Mouse (Mus musculus): ENCODE data around the gene Gm7579.
"Not testable (repeated sequence)": the region's sequence is repeated elsewhere in the genome, so short reads cannot be mapped to it uniquely, and the experiment has no call there.

Gm7579 gene

DNA sequence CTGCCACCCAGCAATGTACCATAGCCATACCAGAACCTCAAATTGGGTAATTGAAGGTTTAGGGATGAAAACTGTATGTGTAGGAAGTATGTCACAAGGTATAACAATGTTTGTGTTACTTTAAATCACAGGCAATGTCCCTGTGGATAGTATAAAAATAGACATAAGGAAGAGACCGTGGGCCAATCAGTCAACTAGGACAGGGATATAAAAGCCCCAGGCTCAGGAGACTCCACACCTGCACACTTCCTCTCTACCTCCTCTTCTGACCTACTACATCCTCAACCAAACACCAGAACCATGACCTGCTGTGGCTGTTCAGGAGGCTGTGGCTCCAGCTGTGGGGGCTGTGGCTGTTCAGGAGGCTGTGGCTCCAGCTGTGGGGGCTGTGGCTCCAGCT lies at the start of gene Gm7579:
Gene Gm7579 (plus strand): TSS at position 301 of the 400 bp plus-strand sequence.
- no peak for DNase-seq

GRCm38 (mm10) chr7:142165639-142166038 lies 46.0 kb upstream of the Gm7579 start, which contains the start of gene Gm4553:
Gene Gm4553, minus strand, starts transcription at chr7:142165739.
- not testable (repeated sequence) for DNase-seq

DNA sequence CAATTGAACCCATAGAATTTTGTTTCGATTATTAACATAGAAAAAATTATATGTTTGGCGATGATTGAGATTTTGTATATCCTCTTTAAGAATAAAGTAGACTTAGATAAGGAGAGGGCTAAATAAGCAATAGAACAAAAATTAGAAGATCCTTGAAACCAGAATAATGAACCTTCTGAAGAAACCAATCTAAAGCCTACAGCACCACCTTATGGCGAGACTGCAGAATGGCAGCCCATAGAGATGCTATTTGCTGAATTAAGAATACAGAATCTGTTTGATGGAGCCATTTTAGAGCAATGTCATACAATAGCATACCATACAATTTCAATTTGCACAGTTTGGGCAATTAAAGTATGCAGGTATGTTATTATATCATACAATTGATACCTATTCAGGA lies 41.8 kb upstream of the Gm7579 start:
- no peak for DNase-seq

- not testable (repeated sequence) for DNase-seq
These were observed 35.8 kb upstream of the Gm7579 start, which contains the start of gene Krtap5-2 for GRCm38 (mm10) chr7:142175905-142176304. Gene Krtap5-2, minus strand, starts transcription at chr7:142176005.

DNA sequence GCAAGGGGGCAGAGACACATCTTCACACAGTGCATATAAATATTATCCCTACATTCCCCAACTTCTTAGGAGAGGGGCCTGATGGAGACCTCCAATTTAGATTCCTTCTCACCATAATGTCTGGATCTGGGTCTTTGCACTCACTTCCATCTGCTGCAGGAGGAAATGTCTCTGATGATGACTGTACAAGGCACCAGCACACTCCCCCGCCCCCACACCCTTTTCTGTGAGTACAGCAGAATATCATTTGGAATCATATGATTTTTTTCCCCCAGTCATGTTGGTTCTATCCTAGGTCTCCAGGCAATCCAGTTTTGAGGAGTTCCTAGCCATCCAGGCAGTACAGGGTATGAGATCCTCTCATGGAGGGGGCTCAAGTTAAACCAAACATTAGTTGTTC lies 33.0 kb upstream of the Gm7579 start:
- DNase-seq = no peak

DNA sequence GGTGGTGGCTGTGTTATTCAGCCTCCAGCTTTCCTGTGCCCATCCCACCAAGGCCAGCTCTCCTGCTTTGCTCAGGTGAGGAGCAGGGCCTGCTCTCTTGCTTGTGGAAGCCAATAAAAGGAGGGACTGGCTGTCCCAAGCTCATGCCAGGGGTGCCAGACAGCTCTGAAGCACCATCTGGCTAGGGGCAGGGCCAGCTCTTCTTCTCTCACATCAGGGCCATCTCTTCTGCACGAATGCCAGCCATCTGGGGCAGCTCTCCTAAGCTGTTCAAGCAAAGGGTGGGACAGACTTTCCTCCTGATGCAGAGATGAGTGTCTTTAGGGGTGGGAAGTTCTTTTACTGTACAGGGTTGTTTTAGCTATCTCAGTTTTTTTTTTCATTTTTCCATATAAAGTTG lies 30.6 kb upstream of the Gm7579 start:
- DNase-seq = no peak

- DNase-seq = no peak
These were observed 23.5 kb upstream of the Gm7579 start for GRCm38 (mm10) chr7:142188156-142188555.

GRCm38 (mm10) chr7:142190289-142190688 lies 21.4 kb upstream of the Gm7579 start, which contains the start of gene Gm10153:
Gene Gm10153, minus strand, starts transcription at chr7:142190389.
- no peak for DNase-seq

DNA sequence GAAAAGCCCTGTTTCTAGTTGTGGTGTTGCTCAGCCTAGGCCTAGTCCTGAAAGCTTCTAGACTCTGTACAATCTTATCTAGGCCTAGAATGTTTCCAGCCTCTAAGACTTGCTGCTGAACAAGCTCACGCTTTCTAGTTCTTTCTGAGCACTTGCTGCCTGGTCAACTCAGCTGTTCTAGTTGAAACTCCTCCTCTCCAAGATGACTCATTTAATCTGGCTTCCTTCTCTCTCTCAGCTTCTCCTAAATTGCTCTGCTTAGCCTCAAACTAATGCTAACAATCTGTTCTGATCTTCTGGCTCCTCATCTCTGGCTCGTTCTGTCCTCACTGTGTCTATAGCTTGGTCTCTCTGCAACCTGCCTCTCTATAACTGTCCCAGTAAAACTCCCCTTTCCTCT lies 12.9 kb upstream of the Gm7579 start:
- DNase-seq = no peak

- DNase-seq = no peak
These were observed 10.6 kb upstream of the Gm7579 start, which contains the start of gene Krtap5-3 for GRCm38 (mm10) chr7:142201064-142201463. Gene Krtap5-3, plus strand, starts transcription at chr7:142201364.

DNA sequence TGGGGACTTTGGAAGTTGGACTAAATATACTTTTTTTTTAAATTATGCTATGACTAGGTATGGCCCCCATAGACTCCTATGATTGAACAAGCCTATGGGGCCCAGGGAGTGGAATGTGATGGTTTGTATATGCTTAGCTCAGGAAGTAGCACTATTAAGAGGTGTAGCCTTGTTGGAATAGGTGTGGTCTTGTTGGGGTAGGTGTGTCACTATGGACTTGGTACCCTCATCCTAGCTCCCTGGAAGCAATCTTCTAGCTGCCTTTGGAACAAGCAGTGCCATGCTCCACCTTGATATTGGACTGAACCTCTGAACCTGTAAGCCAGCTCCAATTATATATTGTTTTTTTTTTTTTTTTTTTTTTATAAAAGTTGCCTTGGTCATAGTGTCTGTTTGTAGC lies 6.2 kb upstream of the Gm7579 start:
- no peak for DNase-seq

DNA sequence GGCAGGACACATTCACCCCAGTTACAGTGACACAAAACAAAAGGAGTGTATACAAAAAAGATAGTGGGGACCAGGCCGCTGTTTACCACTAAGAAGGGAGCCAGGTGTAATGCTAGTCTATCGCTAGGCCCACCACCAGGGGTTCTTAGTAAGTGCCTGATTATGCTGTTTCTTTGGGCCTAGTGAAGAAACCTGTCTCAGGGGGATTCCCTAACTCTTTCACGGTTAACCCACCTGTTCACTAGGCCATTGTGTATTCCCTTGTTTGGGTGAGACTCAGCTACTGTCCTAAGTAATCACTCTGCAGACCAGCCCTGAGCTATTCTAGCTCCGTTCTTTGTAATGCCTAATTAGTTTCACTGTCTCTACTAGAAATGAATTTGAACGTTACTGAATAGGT lies 4.8 kb upstream of the Gm7579 start:
- not testable (repeated sequence) for DNase-seq

DNA sequence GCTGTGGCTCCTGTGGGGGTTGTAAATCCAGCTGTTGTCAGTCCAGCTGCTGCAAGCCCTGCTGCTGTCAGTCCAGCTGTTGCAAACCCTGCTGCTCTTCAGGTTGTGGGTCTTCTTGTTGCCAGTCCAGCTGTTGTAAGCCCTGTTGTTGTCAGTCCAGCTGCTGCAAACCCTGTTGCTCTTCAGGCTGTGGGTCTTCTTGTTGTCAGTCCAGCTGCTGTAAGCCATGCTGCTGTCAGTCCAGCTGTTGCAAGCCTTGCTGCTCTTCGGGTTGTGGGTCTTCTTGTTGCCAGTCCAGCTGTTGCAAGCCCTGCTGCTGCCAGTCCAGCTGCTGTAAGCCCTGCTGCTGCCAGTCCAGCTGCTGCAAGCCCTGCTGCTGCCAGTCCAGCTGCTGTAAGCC lies 477 bp downstream of the Gm7579 start:
- not testable (repeated sequence) for DNase-seq

DNA sequence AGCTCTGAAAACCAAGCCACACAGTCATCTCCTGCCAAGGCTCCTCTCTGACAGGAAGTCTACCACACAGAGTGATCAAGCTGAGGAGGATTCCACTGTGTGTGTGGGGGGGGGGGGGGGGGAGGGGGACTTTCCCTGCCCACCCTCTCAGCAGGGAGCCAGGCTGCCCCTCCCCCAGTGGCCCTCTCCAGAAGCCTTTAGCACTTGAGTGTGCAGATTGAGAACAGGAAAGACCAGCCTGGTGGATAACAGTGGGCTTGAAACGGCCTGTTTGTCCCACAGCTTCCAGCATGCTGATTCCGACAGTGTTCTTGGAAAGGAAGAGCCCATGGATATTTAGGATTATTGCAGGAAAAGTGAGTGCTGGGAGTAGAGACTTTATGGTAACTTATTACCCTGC lies 12.9 kb downstream of the Gm7579 start:
- no peak for DNase-seq

DNA sequence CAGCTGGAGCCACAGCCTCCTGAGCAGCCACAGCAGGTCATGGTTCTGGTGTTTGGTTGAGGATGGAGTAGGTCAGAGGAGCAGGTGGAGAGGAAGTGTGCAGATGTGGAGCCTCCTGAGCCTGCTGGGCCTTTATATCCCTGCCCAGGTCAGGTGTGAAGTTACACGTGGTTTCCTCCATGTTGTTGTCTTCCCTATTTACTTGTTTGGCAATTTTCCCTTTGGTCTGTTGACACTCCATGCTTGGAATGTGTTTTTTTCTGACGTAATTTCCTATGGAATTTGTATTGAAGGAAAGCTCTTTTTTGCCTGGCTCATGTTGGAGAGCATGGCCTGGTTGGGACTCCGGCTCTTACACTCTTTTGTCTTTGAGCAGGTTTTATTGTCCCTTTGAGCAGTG lies 18.2 kb downstream of the Gm7579 start, which contains the start of gene Krtap5-5:
Gene Krtap5-5 (minus strand): TSS at position 101 of the 400 bp plus-strand sequence.
- DNase-seq = not testable (repeated sequence)

GRCm38 (mm10) chr7:142231540-142231939 lies 19.9 kb downstream of the Gm7579 start:
- DNase-seq = no peak

DNA sequence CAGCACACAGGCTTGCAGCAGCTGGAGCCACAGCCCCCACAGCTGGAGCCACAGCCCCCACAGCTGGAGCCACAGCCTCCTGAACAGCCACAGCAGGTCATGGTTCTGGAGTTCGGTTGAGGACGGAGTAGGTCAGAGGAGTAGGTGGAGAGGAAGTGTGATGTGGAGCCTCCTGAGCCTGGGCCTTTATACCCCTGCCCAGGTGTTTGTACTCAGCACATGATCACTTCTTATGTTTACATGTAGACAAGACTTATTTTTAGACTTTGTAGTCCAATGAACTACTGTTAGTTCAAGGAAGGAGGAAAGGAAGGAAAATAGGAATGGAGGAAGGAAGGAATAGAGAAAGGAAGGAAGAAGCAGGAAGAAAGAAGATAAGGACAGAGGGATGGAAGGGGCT lies 29.3 kb downstream of the Gm7579 start, which contains the start of gene Gm40460:
Gene Gm40460 (minus strand): TSS at position 101 of the 400 bp plus-strand sequence.
- no peak for DNase-seq

DNA sequence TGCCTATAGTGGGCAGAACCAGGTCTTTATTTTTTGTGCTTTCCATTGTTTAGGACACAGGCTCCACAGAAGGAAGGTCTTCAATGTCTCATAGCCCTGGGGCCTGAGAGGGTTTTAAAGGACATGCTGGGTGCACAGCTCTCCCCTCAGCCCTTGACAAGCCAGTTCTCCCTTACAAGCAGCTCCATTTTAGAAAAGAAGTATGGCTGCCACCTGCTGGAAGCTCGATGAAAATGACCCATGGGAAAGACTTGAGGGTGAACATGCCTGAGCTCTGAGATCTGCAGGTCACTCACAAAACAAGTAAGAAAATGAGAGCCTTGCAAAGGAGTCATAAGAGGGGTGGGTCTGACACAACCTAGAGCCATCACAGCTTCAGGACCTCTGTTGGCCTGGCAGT lies 38.2 kb downstream of the Gm7579 start:
- no peak for DNase-seq

GRCm38 (mm10) chr7:142255517-142255916 lies 43.9 kb downstream of the Gm7579 start:
- DNase-seq = peak; percentile 8

DNA sequence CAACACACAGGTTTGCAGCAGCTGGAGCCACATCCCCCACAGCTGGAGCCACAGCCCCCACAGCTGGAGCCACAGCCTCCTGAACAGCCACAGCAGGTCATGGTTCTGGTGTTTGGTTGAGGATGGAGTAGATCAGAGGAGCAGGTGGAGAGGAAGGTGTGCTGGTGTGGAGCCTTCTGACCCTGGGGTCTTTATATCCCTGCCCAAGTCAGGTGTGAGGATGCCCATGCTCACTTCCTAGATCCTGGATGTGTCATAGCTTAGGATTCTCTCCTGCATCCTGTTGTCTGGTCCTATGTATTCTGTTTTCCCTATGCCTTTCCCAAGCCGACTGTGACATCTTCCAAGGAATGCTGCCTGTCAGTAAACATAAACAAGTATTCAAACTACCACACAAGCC lies 46.6 kb downstream of the Gm7579 start, which contains the start of gene Gm2431:
Gene Gm2431 (minus strand): TSS at position 101 of the 400 bp plus-strand sequence.
- not testable (repeated sequence) for DNase-seq

Measured in thymus, postnatal 25 days (tissue).